Mouse (Mus musculus) frontal cortex, postnatal 14 days (tissue): ENCODE measurements around the gene Slc1a4.

Source experiments
- DNase-seq, 2 experiments: peaks; one replicate each; pipeline ENCODE4 v3.0.0; 2022; ENCODE audit warnings: low spot score in 2 of 2

Slc1a4 gene

GRCm38 (mm10) chr11:20253088-20253487 lies 79.4 kb downstream of the Slc1a4 start:
- DNase-seq = no peak
